Mouse (Mus musculus): ENCODE results near the gene Pnkd. TPM values are rescaled to one million over a fixed set of nuclear protein-coding genes. Genes with fewer than 3 reads are reported as not detected.

Pnkd gene
- total RNA-seq (2014; fragmentation: Nextera tagmentation) (27.7 and 58.4 TPM in 2 replicates), total RNA-seq (2017) (30.5 and 37.9 TPM in 2 replicates), polyA plus RNA-seq (2012) (186 and 219 TPM in 2 replicates)

GRCm38 (mm10) chr1:74284543-74285160 is at the start of gene Pnkd, which contains the start of gene Aamp:
Pnkd (plus strand) TSS chr1:74284930.
Aamp (minus strand) TSS chr1:74284738.
- DNase-seq (ENCODE audit: low spot score) (peak; percentile 99), ATAC-seq (ENCODE audit: extremely low read depth, insufficient number of reproducible peaks, low FRiP score, poor library complexity, severe bottlenecking) (peak; percentile 94)
- Histone ChIP-seq H3K36me3 (replicated peaks) (peaks cover 70% of the 10 kb centered on the region), H3K4me3 (ENCODE audit: low read depth, low read length) (peak within 1 kb of the TSS; percentile 79), H3K27me3 (ENCODE audit: insufficient read depth, low read length) (no peaks in the 10 kb centered on the region), H3K9me3 (replicated peaks) (no peaks in the 10 kb centered on the region), H3K4me1 (ENCODE audit: insufficient read depth, low read depth, low read length) (peaks cover 69% of the 10 kb centered on the region)
- TF ChIP-seq GATA1 (IDR thresholded peaks at IDR 0.05; ENCODE audit: borderline replicate concordance, low read length) (no peak), POLR2AphosphoS5 (IDR thresholded peaks at IDR 0.05; ENCODE audit: insufficient replicate concordance, low read depth, low read length) (no peak), GATA2 (IDR thresholded peaks at IDR 0.05; ENCODE audit: borderline replicate concordance, low read depth, low read length) (no peak), CTCF (IDR thresholded peaks at IDR 0.05; ENCODE audit: low read depth, low read length) (no peak), TAL1 (conservative IDR thresholded peaks at IDR 0.05; ENCODE audit: low read depth, low read length) (no peak)

DNA sequence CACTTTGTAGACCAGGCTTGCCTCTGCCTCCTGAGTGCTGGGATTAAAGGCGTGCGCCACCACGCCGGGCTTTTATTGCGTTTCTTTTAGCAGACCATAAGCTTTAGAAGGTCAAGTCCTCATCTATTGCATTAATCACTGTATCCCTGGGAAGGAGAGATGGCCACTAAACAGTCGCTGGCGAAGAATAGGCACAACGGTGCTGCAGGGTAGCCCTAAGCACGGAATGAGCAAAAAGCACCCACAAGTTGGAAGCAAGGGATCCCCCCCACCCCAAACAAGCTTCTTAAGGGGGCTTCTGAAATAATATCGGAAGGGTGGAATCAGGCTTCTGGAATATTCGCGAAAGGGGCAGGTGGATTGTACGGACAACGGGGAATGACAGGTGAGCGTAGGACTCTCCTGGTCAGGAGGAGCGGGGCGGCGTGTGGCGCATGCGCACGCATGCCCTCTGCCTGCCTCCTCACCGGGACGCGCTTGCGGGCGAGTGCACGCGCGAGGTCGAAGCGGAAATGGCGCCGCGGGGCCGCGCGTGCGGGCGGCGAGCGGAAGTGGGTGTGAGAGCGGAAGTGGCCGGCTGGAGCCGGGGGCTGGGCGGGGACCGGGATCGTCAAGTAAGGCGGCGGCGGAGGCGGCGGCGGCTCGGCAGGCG is 48.7 kb upstream of the Pnkd start, which contains the start of gene Arpc2:
Arpc2 (plus strand) TSS at position 147 of the 652 bp plus-strand sequence.
- DNase-seq (ENCODE audit: low spot score) (peak; percentile 99), ATAC-seq (ENCODE audit: extremely low read depth, insufficient number of reproducible peaks, low FRiP score, poor library complexity, severe bottlenecking) (peak; percentile 55)
- no peak for TF ChIP-seq CTCF (IDR thresholded peaks at IDR 0.05; ENCODE audit: low read depth, low read length)
- no peak for TF ChIP-seq POLR2AphosphoS5 (IDR thresholded peaks at IDR 0.05; ENCODE audit: insufficient replicate concordance, low read depth, low read length)
- no peak for TF ChIP-seq TAL1 (conservative IDR thresholded peaks at IDR 0.05; ENCODE audit: low read depth, low read length)
- no peak for TF ChIP-seq GATA2 (IDR thresholded peaks at IDR 0.05; ENCODE audit: borderline replicate concordance, low read depth, low read length)
- no peak for TF ChIP-seq GATA1 (IDR thresholded peaks at IDR 0.05; ENCODE audit: borderline replicate concordance, low read length)
- H3K4me1 ChIP-seq (ENCODE audit: insufficient read depth, low read depth, low read length) = peaks cover 39% of the 10 kb centered on the region
- no peaks in the 10 kb centered on the region for H3K9me3 ChIP-seq (replicated peaks)
- peaks cover 21% of the 10 kb centered on the region for H3K36me3 ChIP-seq (replicated peaks)
- peak within 1 kb of the TSS; percentile 82 for H3K4me3 ChIP-seq (ENCODE audit: low read depth, low read length)
- no peaks in the 10 kb centered on the region; the same call in 1 of the 2 replicates for H3K27me3 ChIP-seq (ENCODE audit: insufficient read depth, low read length)

- H3K4me1 ChIP-seq (ENCODE audit: insufficient read depth, low read depth, low read length) = peaks cover 44% of the 10 kb centered on the region
- DNase-seq (ENCODE audit: low spot score) = peak; percentile 74
These were observed 48.0 kb upstream of the Pnkd start for GRCm38 (mm10) chr1:74236590-74237317.

DNA sequence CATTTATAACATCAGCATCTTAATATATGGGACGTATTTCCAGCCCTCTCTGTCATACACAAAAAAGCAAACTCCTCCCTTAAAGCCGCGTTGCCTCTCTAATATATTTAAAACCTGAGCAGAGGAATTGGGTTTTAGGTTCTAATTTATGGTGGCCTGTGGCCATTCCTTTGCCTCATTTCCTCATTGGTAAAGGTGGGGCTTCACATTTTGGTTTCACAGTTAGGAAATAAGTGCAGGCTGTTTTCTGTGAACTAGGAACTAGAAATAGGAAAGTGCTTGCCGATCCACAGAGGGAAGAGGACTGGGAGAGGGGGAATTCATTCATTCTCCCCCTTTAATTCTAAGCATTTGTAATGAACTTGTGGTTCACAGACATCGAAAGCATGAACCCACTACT is 47.1 kb upstream of the Pnkd start:
- peaks cover 31% of the 10 kb centered on the region for H3K36me3 ChIP-seq (replicated peaks)
- no peak for DNase-seq (ENCODE audit: low spot score)
- H3K4me3 ChIP-seq (ENCODE audit: low read depth, low read length) = peak overlapping the region; percentile 82
- no peak for ATAC-seq (ENCODE audit: extremely low read depth, insufficient number of reproducible peaks, low FRiP score, poor library complexity, severe bottlenecking)
- H3K9me3 ChIP-seq (replicated peaks) = no peaks in the 10 kb centered on the region
- peaks cover 52% of the 10 kb centered on the region for H3K4me1 ChIP-seq (ENCODE audit: insufficient read depth, low read depth, low read length)
- TF ChIP-seq TAL1 (conservative IDR thresholded peaks at IDR 0.05; ENCODE audit: low read depth, low read length) (no peak), GATA1 (IDR thresholded peaks at IDR 0.05; ENCODE audit: borderline replicate concordance, low read length) (no peak)
- no peaks in the 10 kb centered on the region for H3K27me3 ChIP-seq (ENCODE audit: insufficient read depth, low read length)

More at GRCm38 (mm10) chr1:74236590-74237317, 48.0 kb upstream of the Pnkd start:
- TF ChIP-seq POLR2AphosphoS5 (IDR thresholded peaks at IDR 0.05; ENCODE audit: insufficient replicate concordance, low read depth, low read length) (0 out of 2 replicates have a peak, but pooled peaks have one; percentile 22), GATA2 (IDR thresholded peaks at IDR 0.05; ENCODE audit: borderline replicate concordance, low read depth, low read length) (no peak)
- Histone ChIP-seq H3K27me3 (ENCODE audit: insufficient read depth, low read length) (no peaks in the 10 kb centered on the region; the same call in 1 of the 2 replicates), H3K4me3 (ENCODE audit: low read depth, low read length) (peak overlapping the region; percentile 82), H3K36me3 (replicated peaks) (peaks cover 24% of the 10 kb centered on the region), H3K9me3 (replicated peaks) (no peaks in the 10 kb centered on the region)
- ATAC-seq (ENCODE audit: extremely low read depth, insufficient number of reproducible peaks, low FRiP score, poor library complexity, severe bottlenecking) = peak; percentile 30; the same call in 1 of the 2 replicates

DNA sequence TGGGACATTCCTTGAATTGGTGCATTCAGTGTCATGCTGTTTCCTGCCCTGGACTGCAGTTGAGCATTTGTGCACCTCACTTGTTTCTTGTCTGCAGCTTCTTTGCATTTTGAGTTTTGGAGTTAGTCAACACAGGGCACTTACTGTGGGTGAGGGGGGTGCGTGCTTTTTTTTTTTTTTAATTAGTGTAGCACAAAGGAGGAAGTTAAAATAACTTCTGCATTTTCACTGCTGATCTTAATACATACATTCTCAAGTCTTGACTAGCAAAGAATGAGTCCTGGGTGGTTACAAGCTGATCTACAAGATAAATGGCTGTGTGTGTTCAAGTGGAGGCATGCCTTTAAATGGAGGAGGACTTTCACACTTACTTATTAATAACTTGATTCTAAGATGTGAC is 46.6 kb upstream of the Pnkd start:
- TF ChIP-seq GATA2 (IDR thresholded peaks at IDR 0.05; ENCODE audit: borderline replicate concordance, low read depth, low read length) (no peak), POLR2AphosphoS5 (IDR thresholded peaks at IDR 0.05; ENCODE audit: insufficient replicate concordance, low read depth, low read length) (no peak), GATA1 (IDR thresholded peaks at IDR 0.05; ENCODE audit: borderline replicate concordance, low read length) (no peak), TAL1 (conservative IDR thresholded peaks at IDR 0.05; ENCODE audit: low read depth, low read length) (no peak), CTCF (IDR thresholded peaks at IDR 0.05; ENCODE audit: low read depth, low read length) (no peak)
- peak; percentile 48 for ATAC-seq (ENCODE audit: extremely low read depth, insufficient number of reproducible peaks, low FRiP score, poor library complexity, severe bottlenecking)
- Histone ChIP-seq H3K36me3 (replicated peaks) (peaks cover 36% of the 10 kb centered on the region), H3K4me1 (ENCODE audit: insufficient read depth, low read depth, low read length) (peaks cover 56% of the 10 kb centered on the region), H3K9me3 (replicated peaks) (no peaks in the 10 kb centered on the region), H3K4me3 (ENCODE audit: low read depth, low read length) (peak overlapping the region; percentile 82), H3K27me3 (ENCODE audit: insufficient read depth, low read length) (no peaks in the 10 kb centered on the region)
- peak; percentile 76 for DNase-seq (ENCODE audit: low spot score)

DNA sequence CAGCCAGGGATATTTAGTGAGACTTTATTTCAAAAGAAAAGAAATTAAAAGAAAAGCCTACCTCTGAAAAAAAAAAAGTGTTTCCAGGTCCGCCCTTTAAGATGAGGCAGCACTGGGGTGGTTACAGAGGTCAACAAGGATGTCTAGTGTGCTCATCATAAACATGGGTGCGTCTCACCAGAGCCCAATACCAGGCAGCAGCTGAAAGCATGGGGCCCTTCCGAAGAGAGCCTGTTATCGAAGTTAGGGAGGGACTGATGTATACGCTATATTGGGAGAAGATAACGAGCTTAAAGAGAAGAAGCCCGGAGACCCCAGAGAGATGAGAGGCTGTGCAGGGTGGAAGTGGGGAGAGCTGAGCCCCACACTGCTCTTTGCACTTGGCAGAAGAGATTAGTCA is 45.6 kb upstream of the Pnkd start:
- DNase-seq (ENCODE audit: low spot score) (peak; percentile 51), ATAC-seq (ENCODE audit: extremely low read depth, insufficient number of reproducible peaks, low FRiP score, poor library complexity, severe bottlenecking) (peak; percentile 40)
- TF ChIP-seq GATA2 (IDR thresholded peaks at IDR 0.05; ENCODE audit: borderline replicate concordance, low read depth, low read length) (no peak), CTCF (IDR thresholded peaks at IDR 0.05; ENCODE audit: low read depth, low read length) (no peak), GATA1 (IDR thresholded peaks at IDR 0.05; ENCODE audit: borderline replicate concordance, low read length) (no peak), TAL1 (conservative IDR thresholded peaks at IDR 0.05; ENCODE audit: low read depth, low read length) (no peak), POLR2AphosphoS5 (IDR thresholded peaks at IDR 0.05; ENCODE audit: insufficient replicate concordance, low read depth, low read length) (no peak)

More for the DNA sequence above, 45.6 kb upstream of the Pnkd start:
- peaks cover 65% of the 10 kb centered on the region for H3K4me1 ChIP-seq (ENCODE audit: insufficient read depth, low read depth, low read length)
- peak overlapping the region; percentile 82; the same call in 1 of the 2 replicates for H3K4me3 ChIP-seq (ENCODE audit: low read depth, low read length)
- peaks cover 46% of the 10 kb centered on the region for H3K36me3 ChIP-seq (replicated peaks)
- H3K27me3 ChIP-seq (ENCODE audit: insufficient read depth, low read length) = no peaks in the 10 kb centered on the region
- no peaks in the 10 kb centered on the region for H3K9me3 ChIP-seq (replicated peaks)

All from G1E (cell line).